Mouse (Mus musculus) c-Kit-positive CD71-positive TER-119-negative erythroid progenitor cells, embryonic 14.5 days (primary cell): ENCODE measurements around the gene Zbtb20.

ENCODE experiments used
- DNase-seq: peaks from one replicate; pipeline ENCODE4 v3.0.0-alpha.2; 2013; ENCODE audit warnings: low read depth

Zbtb20 gene

DNA sequence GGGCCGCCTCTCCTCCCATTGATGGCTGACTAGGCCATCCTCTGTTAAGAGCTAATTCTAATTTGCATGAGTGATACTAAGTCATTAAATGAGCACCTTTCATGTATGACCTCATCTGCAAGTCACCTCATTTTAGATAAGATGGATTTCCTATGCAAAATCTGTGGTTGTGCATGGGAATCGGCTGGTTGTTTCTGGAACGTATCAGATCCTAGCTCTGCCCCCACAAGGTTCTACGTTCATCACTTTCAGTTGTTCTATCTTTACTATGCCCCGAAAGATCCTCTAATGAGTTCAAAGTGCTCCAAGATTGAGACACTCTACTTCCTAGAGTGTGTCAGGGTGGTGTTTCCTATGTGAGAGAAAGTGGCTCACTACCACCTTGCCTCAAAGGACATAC lies 785.9 kb downstream of the Zbtb20 start:
- no peak for DNase-seq

DNA sequence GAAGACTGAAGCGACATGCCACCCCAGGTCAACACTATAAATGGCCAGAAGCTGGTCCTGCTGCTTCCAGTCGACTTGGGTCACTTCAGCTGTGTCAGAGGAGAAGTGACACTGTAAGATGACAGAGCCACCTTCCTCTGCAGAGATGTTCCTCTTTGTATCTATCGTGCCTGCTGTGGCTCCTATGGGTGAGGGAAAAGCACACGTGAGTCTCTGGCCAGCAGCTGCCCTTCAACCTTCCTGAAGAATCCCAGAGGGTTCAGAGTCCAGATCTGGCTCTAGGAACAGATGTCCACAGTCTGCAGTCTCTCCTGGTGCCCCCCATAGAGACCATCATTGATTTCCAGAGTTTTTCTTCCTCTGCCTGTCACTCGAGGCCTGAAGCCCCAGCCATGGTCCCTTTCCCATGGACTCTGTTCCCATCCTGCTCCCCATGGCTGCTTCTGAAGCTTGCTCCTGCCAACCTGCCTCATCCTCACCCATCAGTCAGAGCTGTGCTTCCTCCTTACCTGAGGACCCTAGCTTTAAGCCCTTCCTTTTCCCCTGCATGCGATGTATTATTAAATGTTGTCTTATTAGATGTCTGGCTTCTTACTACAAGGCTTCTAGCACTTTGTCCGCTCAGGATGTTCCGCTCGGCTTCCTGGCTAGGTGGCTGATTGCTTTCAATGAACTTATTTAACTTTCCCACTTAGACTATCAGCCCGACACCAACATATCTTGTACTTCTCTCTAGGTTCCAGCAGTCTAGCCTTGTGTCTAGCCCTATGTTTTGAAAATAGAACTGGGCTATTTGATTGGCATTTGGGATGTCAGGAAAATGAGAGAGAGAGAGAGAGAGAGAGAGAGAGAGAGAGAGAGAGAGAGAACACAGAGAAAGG lies 786.7 kb downstream of the Zbtb20 start:
- DNase-seq: no peak

DNA sequence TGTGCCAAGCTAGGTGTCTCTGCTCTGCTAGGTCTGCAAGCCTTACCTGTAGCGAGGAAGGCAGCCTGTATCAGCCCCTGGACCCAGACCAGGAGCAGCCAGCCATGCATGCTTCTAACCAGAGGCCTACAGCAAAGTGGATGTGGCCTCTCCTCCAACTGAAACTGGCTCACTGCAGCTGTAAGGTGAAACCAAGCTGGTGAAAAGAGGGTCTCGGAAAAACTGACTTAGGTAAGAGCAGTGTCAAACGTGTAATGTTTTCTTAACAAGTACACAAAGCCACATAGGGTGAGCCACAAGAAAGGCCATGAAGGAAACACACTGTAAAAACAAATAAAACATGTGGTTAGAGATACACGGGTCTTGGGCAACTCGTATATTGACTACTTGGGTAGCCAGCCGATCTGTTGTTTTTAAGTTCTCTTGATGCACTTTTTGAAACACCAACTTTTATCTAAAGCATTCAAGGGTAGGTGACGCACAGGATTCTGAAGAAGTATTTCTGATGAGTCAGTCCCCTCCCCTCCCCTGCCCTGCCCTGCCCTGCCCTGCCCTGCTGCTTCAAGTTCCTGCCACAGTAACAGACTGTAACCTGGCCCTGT lies 788.4 kb downstream of the Zbtb20 start, which contains the start of gene Tigit:
TSS of gene Tigit (minus strand) at position 169 of the 602 bp plus-strand sequence.
- no peak for DNase-seq

DNA sequence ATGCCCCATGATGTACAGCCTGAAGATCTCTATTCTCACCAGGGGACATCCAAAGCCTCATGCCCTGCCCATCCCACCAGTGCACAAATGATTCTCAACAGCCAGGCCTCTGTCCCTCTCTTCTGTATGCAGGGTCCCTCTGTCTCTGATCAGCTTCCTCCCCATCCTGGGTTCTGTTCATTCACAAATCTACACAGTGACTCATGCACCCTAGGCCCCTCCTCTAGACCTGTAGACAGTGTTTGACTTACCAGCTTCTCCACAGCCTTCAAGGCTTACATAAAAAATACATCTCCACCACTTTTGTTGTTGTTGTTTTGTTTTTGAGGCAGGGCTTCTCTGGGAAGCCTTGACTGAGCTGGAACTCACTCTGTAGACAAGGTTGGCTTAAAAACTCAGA lies 789.2 kb downstream of the Zbtb20 start:
- DNase-seq: no peak

DNA sequence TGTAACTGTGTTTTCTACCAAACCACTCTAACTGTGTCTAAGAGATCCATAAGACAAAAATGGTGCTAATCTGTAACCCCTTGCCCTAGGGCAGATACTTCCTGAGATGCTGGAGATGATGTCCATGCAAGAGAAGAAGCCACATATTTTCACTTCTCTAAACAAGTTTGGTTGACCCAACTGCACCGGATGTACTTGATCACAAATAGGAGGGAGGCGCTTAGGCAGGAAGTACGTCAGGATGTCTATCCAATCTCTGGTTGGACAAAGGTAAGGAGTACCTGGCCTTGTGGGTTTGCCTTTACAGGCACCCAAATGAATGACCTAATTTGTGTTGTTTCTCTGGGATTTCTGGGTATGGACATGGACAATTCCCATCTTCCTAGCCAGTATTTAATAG lies 792.6 kb downstream of the Zbtb20 start:
- no peak for DNase-seq

DNA sequence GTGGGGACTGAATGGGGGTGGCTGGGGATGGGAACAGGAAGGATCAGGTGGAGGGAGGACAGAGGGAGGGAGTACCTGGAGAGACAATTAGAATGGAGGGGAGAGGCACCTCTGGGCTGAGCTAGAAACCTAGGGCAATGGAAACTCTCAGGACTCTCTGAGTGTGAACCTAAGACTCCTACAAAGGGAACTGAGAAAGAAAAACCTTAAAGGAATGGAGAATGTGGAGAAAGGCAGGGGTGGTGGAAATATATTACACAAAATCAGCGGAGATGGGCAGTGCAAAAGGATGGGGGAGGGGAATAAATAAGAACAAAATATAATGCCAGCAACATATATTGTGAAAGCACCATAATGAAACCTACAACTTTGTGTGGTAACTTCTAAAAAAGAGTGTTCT lies 796.3 kb downstream of the Zbtb20 start:
- no peak for DNase-seq

DNA sequence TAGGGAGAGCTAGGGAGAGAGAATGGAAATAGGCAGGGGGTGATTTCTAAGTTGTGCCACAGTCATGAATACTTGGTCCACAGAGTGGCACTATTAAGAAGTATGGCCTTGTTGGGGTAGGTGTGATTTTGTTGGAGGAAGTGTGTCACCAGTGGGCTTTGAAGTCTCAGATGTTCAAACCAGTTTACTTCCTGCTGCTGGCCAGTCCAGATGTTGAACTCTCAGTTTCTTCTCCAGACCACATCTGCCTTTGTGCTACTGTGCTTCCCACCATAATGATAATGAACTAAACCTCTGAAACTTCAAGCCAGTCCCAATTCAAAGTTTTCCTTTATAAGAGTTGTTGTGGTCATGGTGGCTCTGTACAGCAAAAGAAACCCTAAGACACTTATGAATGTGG lies 797.0 kb downstream of the Zbtb20 start:
- DNase-seq: no peak

DNA sequence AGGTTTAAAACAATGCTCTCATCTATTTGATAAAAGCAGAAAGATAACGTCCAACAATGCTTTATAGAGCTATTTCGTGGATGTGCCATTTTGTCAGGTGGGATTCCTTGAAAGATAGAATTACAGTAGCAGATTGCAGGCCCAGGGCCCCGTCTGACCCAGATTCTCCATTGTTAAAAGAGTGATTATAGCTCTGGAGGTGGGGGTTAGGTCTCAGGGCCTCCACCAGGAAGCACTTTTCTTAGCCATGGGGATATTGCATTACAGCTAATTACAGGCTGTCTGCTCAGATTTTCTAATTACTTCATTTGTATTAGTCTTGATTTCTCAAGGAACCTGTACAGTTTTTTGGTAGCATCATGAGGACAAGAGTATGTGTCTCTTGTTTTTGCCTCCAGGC lies 798.7 kb downstream of the Zbtb20 start:
- no peak for DNase-seq

DNA sequence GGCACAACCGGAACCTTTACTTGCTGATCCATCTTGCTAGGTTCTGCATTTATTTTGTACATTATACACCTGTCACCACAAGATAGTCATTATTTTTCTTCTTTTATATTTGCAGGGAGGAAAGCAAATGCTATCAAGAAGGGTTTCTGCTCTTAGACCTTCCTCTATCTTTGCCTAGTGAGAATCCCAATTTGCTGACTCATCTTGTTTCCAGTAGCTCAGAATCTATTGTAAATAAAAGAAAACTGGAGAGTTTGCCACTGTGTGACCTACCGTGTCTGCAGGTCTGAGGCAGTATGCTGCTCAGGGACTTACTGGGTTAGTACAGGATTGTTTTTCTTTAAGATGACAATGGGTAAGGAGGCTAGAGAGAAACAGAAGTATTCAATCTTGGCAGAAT lies 812.3 kb downstream of the Zbtb20 start:
- no peak for DNase-seq

DNA sequence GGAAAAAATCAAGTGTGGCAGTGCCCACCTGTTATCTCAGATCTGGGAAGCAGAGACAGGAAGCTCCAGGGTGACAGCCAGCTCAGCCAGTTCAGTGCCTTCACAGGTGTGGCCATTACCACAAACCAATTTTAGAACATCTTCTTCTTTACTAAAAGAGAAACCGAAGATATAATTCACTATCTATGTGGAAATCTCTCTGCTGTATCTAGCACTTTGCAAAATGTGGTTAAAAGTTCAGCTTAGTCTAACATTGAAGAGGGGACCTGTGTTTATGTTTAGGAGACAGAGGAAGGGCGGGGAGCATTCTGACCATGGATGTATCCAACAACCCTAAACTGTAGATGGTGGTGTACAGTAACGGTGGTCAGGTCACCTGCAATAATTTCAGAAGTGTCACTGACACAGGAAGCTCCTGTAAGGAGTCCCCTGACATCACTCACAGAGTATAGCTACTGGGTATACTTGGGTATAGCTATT lies 814.6 kb downstream of the Zbtb20 start:
- DNase-seq: no peak

DNA sequence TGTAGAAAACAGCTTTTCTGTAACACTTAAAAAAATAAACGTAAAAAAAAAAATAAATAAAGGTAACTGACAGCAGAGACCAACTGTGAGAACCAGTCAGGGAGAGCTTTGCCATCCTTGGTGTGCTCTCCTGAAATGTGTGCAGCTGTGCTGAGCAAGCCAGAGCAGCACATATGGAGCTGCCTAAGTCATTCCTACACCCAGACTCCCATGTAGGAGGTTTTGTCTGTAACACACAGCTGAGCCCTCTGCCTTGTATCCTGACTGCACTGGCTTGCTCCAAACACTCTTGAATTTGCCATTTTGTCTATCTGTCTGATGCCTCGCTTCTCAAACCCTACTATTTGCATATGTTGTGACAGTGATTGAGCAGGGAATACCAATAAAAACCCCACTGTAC lies 815.2 kb downstream of the Zbtb20 start:
- DNase-seq: no peak

DNA sequence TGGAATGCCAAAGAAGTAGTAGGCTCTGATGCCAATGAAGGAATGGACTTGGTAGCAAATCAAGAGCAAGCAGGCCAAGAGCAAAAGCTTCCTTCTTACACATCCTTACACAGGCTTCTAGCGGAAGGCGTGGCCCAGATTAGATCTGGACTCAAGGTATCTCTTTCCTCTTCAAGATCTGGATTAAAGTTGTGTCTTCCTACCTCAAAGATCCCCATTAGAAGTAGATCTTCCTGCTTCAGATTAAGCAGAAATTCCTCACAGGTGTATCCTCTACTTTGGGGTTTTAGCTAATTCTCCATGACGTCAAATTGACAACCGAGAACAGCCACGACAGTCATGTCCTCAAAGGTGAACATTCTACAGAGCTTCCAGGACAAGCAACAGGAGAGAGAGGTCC lies 816.1 kb downstream of the Zbtb20 start:
- DNase-seq: no peak
